Mouse (Mus musculus) left cerebral cortex, postnatal 25 days (tissue): ENCODE results near the gene Gnl3l. TPM values are rescaled to one million over a fixed set of nuclear protein-coding genes. Genes with fewer than 3 reads are reported as not detected.
A peak's percentile ranks its signal among the peaks of the same experiment; 100 is the strongest.

Experiments
- DNase-seq, 2 experiments: peaks; one replicate each; pipeline ENCODE4 v3.0.0; 2022; ENCODE audit warnings: low spot score in 2 of 2, mixed read lengths in 1 of 2
- intact Hi-C: fragments of 180-260 bp; cut with DNase I; formaldehyde crosslinking; loops from one replicate; pipeline ENCODE4 v1.15.1; 2025
- total RNA-seq, 2 experiments: library from RNA; stranded (reverse); gene quantifications; 2 replicates each; pipeline ENCODE4 v1.2.3; 2021

Gene Gnl3l
- total RNA-seq, result 100 to 1,000 TPM; 212 to 213 TPM

- peak; percentile 83 to 90 for DNase-seq
- intact Hi-C loops, result loop anchor here (2.0 kb wide), 1 partner anchor 30 kb away; the partner anchor contains the start of gene Fgd1
Measured at GRCm38 (mm10) chrX:151016938-151017877, at the start of gene Gnl3l. Gene Gnl3l, minus strand, starts transcription at chrX:151017322.

DNA sequence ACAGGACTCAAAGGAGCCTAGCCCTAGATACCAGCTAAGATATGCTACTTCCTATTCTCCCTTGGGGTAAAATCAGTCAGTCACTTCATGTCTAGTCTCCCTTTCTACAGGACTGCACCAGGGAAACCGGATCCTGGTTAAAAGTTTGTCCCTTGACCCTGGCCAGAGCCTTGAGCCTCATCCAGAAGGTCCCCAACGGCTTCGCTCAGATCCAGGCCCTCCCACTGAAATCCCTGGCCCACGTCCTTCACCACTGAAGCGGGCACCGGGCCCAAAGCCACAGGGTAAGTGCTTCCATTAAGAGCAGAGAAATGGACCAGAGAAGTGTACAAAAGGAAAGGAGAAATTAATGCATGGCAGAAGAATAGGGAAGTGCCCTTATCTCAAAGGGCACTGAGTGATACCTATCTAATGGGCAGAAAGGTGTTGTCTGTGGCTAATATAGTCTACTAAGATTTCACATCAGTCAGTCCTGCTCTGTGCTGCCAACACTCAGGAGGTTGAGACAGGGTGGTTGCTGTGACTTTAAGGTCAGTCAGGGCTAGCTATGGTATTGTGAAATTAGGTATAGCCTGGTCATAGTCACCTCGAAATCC lies 49.0 kb upstream of the Gnl3l start:
- no peak for DNase-seq
- intact Hi-C loops, result no loop called here

DNA sequence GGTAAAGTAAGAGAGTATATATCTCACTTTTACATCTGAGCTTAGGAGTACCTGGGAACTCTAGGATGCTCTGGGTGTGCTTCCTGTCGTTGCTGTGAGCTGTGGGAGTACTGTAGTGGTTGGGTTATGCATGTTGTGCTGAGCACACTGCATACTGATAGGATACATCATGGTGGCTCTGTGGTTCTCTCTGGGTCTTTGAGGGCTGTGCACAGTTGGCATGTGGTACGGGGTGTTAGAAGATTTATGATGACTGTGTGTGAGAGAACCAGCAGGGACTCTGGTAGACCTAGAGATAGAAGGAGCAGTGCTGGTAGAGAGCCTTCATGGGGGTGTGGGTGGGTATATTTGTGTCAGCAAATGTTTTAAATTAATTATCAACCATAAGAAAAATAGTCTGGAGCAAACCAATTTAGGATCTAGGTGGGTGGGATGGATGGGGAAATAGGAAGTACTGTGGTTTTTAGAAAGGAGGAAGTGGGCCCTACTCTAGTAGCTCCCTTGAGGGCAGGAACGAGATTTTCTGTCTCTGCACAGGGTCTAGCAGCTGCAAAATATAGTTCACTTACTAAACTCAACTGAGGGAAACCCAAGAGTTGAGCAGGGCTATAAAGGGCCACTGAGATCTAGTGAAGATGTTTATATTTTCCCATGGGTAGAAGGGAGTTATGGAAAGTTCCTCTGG lies 44.6 kb upstream of the Gnl3l start:
- intact Hi-C loops, result no loop called here
- DNase-seq, result no peak

DNA sequence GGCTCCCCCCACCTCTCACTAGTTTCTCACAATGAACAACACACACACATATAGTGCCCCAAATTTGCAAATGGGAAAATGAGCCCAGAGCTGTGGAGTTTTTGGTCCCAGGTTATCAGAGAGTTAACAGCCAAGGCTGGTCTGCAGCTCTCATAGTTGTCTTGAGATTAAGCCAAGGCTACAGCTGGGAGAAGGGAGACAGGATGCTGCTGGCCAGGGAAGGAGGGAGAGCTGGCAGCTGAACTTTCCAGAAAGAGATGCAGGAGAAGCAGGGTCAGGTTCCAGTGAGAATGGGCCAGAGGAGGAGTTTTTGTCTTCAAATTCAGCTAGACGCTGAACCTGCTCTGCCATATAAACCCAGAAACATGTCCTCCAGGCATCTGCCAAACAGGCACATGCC lies 42.2 kb upstream of the Gnl3l start:
- intact Hi-C loops, result no loop called here
- DNase-seq, result no peak

GRCm38 (mm10) chrX:151055559-151055958 lies 38.4 kb upstream of the Gnl3l start:
- no peak for DNase-seq
- intact Hi-C loops, result no loop called here

- intact Hi-C loops, result no loop called here
- no peak for DNase-seq
Measured at GRCm38 (mm10) chrX:151054489-151054888, 37.4 kb upstream of the Gnl3l start.

DNA sequence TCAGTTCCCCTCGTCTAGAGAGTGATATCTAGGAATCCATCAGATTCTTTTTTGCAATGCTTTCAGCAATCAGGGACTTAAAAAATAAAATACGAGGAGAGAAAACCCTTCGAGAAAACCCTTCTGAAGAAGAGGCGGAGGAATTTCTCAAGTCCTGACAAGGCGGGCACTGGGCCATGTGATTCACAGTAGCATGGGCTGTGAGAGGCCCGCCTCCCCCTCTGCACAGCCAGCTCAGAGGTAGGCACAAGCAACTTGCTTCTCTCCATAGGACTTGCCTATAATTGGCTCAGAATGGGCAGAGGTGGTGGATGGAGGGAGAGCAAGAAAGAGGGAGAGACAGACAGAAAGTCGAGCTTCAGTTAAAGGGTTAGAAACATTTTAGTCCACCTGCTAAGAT lies 33.2 kb upstream of the Gnl3l start:
- peak; percentile 15 to 88 for DNase-seq
- intact Hi-C loops, result loop anchor here (2.0 kb wide), 1 partner anchor 46 kb away; the partner anchor contains the start of gene Tsr2

- intact Hi-C loops, result loop anchor here (2.0 to 5.0 kb wide), 3 partner anchors 19 to 47 kb away; partner anchors contain the start of gene Tsr2
- no peak for DNase-seq
Measured at GRCm38 (mm10) chrX:151049661-151050215, 32.6 kb upstream of the Gnl3l start.

DNA sequence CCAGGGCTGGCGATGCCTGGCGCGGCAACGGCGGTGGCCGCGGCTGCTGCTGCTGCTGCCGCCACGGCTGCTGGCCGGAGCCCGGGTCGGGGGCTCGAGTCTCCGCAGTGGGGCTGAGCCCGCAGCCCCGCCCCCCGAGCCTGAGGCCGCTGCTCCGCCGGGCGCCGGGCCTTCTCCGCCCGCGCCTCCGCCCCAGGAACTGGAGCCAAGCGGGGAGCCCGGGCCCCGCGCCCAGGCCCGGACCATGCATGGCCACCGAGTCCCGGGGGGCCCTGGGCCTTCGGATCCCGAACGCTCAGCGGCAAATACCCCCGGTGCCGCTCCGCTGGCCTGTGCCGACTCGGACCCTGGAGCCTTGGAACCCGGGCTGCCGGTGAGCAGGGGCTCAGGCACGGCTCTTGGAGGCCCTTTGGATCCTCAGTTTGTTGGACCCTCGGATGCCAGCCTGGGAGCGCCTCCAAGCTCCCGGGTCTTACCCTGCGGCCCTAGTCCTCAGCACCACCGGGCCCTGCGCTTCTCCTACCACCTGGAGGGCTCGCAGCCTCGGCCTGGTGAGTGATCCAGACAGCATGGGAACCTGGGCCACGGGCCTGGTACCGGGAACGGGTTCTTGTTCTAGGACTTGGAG lies 30.4 kb upstream of the Gnl3l start:
- intact Hi-C loops, result loop anchor here (2.0 to 5.0 kb wide), 3 partner anchors 21 to 40 kb away; partner anchors contain the start of gene Gnl3l
- peak in 1 of 2 experiments; percentile 28 for DNase-seq

- intact Hi-C loops, result loop anchor here (2.0 to 5.0 kb wide), 2 partner anchors 30 to 40 kb away; partner anchors contain the start of gene Gnl3l
- peak; percentile 78 for DNase-seq
Measured at GRCm38 (mm10) chrX:151046777-151047430, 29.8 kb upstream of the Gnl3l start.

DNA sequence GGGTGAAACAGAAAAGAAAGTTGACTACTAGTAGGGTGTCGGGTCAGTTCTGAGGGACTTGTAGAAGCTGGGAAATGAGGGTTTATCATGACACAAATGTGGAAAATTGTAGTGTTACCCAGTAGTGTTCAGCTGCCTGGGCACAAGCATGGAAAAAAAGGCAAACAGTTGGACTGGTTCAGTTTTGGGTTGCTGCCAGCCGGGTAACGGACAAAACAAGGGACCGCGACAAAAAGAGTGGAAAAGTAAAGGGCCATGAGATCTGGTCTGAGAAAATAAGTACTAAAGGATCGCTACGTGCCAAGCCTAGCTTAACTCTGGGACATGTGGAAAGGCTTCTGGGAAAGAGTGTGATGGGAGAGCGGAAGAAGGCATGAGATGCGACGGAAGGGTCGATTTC lies 29.2 kb upstream of the Gnl3l start:
- DNase-seq, result no peak
- intact Hi-C loops, result loop anchor here (2.0 to 5.0 kb wide), 2 partner anchors 30 to 41 kb away; partner anchors contain the start of gene Gnl3l

- intact Hi-C loops, result loop anchor here (2.0 to 5.0 kb wide), 2 partner anchors 29 to 41 kb away; partner anchors contain the start of gene Gnl3l
- no peak for DNase-seq
Measured at GRCm38 (mm10) chrX:151045850-151046249, 28.7 kb upstream of the Gnl3l start, which contains the start of gene Fgd1. Gene Fgd1, plus strand, starts transcription at chrX:151046150.

GRCm38 (mm10) chrX:151041223-151041622 lies 24.1 kb upstream of the Gnl3l start:
- intact Hi-C loops, result no loop called here
- DNase-seq, result no peak

- intact Hi-C loops, result no loop called here
- no peak for DNase-seq
Measured at GRCm38 (mm10) chrX:151031400-151031799, 14.3 kb upstream of the Gnl3l start.

GRCm38 (mm10) chrX:151018798-151019197 lies 1.7 kb upstream of the Gnl3l start:
- intact Hi-C loops, result no loop called here
- no peak for DNase-seq

- peak in 1 of 2 experiments; percentile 9 for DNase-seq
- intact Hi-C loops, result loop anchor here (2.0 kb wide), 1 partner anchor 29 kb away; the partner anchor contains the start of gene Fgd1
Measured at GRCm38 (mm10) chrX:151017897-151018296, 775 bp upstream of the Gnl3l start.

GRCm38 (mm10) chrX:150996775-150997174 lies 20.3 kb downstream of the Gnl3l start:
- DNase-seq, result peak; percentile 31 to 85
- intact Hi-C loops, result loop anchor here (5.0 kb wide), 1 partner anchor 91 kb away; no protein-coding TSS in a partner anchor

DNA sequence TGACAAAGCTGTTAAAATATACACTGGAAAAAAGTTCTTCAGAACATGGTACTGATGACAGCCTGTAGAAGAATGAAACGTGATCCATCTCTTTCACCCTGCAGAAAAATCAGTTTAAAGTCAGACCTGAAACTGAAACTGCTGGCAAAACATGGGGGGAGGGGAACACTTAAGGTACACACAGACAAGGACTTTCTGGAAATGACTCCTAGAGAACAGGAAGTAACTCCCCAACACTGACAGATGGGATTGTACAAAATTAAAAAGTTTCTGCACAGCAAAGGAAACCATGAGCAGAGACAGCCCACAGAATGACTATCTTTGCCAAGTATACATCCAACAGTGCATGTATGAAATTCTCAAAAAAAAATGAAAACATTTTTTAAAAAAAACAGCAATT lies 35.5 kb downstream of the Gnl3l start:
- peak in 1 of 2 experiments; percentile 65 for DNase-seq
- intact Hi-C loops, result loop anchor here (10.0 kb wide), 1 partner anchor 327 kb away; the partner anchor contains the start of gene Tro
